Mouse (Mus musculus): Measurements from ENCODE around the gene Tor1b.

- TF ChIP-seq CTCF (IDR thresholded peaks at IDR 0.05; ENCODE audit: low read depth) (no peak), EP300 (IDR thresholded peaks at IDR 0.05; ENCODE audit: low read depth) (no peak)
Measured at GRCm38 (mm10) chr2:30941586-30941985, 11.2 kb upstream of the Tor1b start.

Measured in heart, postnatal 0 days (tissue).